Mouse (Mus musculus) adrenal gland, postnatal 0 days (tissue): Measurements from ENCODE around the gene Tmem170. TPM values are rescaled to one million over a fixed set of nuclear protein-coding genes. Genes with fewer than 3 reads are reported as not detected.

Experiments
- polyA plus RNA-seq: library from polyadenylated mRNA; unstranded; fragments of >200 nt; fragmentation: Nextera tagmentation; extraction: Ambion mirVana; gene quantifications from 2 replicates; pipeline ENCODE4 v1.2.1, GENCODE M21; 2015

Tmem170 gene
- 3.3 and 4.4 TPM in 2 replicates for polyA plus RNA-seq

DNA sequence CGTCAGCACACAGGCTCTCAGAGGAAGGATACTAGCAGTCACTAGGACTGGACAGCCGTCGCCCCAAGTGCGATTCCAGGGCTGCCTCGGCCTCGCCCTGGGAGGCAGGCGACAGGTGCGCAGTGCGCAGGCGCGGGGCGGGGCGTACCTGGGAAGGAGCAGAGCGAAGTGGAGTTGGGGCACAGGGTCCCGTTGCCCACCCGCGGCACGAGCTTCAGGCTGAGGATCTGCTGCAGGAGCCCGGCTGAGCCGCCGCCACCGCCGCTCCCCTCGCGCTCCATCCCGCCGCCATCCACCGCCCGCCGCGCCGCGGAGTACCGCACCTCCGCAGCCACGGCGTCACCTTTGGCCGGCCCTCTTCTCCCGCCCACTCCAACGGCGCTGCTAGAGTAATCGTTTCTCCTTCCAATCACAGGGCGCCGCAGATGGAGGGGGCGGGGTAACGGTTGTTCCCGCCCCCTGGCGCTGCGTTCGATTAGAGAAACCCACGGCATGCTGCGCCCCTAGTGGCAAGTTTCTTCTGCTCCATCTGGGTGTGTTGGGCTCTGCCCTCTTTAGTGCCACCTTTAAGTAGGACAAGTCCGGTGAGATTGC, at the start of gene Tmem170:
TSS of gene Tmem170 (minus strand) at position 396 of the 594 bp plus-strand sequence.

DNA sequence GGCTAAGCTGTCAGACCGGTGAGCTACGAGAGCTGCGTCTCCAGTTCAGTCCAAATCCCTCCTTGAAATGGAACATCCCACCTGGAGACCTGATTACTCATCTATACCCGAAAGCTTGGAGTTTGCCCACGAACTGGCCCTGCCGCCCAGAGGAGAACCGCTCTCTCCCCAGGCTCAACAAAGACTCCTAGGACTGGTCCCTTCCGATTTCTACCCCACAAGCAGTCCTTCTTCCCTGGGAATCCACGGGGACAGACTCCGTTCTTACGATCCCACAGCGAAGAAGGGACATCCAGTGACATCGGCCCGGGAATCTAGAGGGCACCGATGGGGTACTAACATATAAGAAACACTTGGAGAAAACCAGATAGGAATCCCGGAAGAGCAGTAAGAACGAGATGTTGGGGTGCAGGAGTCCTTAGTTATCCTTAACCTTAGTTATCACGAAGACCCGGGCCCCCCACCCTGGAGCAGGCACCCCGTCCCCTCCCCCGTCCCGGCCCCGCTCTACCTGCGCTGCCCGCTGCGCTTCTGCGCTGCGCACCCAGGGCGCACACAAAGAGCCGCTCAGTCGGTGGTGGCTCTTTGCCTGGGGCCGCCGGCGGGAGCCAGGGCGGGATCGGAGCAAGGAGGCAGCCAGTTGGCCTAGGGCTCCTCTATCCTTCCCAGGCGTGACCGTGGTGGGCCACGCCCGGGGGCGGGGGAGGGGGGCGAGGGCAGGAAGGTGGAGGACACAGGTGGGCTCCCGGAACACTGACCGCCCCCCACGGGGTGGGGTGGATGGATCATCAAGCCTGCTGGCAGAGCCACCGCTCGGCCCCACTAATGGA, 33.3 kb upstream of the Tmem170 start, which contains the start of gene Chst5:
TSS of gene Chst5 (minus strand) at position 827 of the 830 bp plus-strand sequence.

DNA sequence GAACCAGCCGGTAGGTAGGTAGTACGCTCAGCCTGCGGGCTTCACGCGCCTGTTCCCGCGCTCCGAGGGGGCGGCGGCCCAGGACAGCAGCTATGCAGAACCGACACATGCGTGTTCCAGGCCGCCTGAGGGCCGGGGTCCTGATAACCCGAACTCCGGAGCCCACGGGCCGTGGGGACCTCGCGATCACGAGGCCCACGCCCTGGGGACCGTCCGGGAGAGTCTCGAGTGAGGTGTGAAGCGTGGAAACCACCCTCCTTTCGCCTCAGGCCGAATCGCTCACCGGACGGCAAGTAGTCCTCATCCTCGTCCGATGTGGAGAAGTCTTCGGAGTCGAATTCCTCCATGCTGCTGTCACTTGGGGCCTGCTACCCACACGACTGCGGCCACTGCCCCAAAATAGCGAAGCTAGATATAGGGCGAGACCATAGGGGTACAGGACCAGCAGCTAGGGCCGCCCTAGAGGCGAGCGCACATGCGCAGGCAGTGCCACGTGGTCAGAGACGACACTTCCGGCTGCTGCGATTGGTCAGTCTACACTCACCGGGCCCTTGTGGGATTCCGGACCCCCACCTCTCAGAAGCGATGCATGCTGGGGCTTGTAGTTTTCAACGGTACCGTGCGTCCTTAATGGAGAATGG, 22.6 kb downstream of the Tmem170 start, which contains the start of gene Cfdp1:
TSS of gene Cfdp1 (minus strand) at position 431 of the 641 bp plus-strand sequence.

Other genes with a start within 250 kb of the Tmem170 start
- gene Ldhd, start 246.4 kb downstream of the Tmem170 start, polyA plus RNA-seq = 6.5 and 18.2 TPM in 2 replicates
- 13.1 and 15.6 TPM in 2 replicates for gene Zfp1, start 233.3 kb downstream of the Tmem170 start, polyA plus RNA-seq
- gene Ctrb1, start 185.7 kb downstream of the Tmem170 start, polyA plus RNA-seq = 0.30 and 0.58 TPM in 2 replicates
- gene Bcar1, start 132.9 kb downstream of the Tmem170 start, polyA plus RNA-seq = 26.1 and 47.7 TPM in 2 replicates
- gene Cfdp1, start 22.5 kb downstream of the Tmem170 start, polyA plus RNA-seq = 182 and 214 TPM in 2 replicates
- 0.27 and 0.39 TPM in 2 replicates for gene Chst5, start 33.7 kb upstream of the Tmem170 start, polyA plus RNA-seq
- 6.7 and 9.1 TPM in 2 replicates for gene Tmem231, start 57.1 kb upstream of the Tmem170 start, polyA plus RNA-seq
- 381 and 395 TPM in 2 replicates for gene Gabarapl2, start 64.0 kb upstream of the Tmem170 start, polyA plus RNA-seq
- gene Adat1, start 115.6 kb upstream of the Tmem170 start, polyA plus RNA-seq = 3.0 and 4.5 TPM in 2 replicates
- gene Kars, start 134.6 kb upstream of the Tmem170 start, polyA plus RNA-seq = 87.9 and 120 TPM in 2 replicates
- gene Terf2ip, start 134.6 kb upstream of the Tmem170 start, polyA plus RNA-seq = 19.6 and 22.8 TPM in 2 replicates
- gene Gm6793, start 138.3 kb upstream of the Tmem170 start, polyA plus RNA-seq = 0.17 and 0.22 TPM in 2 replicates